Mouse (Mus musculus): Measurements from ENCODE around the gene Ctnna2.
A peak's percentile ranks its signal among the peaks of the same experiment; 100 is the strongest.

Gene Ctnna2

DNA sequence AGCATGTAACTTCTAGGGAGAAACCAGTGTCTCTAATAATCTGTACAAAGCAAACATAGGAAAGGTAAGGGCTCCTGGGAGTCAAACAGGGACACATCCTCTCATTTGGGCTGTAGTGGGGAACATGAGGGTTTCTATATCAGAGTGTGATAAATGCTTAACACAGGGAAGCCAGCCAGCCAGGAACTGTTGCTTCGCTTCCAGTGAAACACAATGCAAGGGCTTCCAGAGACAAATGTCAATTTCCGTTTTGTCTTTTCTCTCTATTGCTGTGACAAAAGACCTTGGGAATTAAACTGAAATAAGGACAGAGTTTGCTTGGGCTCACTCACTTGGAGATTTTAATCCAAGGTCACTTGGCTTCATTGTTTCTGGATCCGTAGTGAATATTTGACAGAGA lies 162.4 kb downstream of the Ctnna2 start:
- DNase-seq, result no peak

DNA sequence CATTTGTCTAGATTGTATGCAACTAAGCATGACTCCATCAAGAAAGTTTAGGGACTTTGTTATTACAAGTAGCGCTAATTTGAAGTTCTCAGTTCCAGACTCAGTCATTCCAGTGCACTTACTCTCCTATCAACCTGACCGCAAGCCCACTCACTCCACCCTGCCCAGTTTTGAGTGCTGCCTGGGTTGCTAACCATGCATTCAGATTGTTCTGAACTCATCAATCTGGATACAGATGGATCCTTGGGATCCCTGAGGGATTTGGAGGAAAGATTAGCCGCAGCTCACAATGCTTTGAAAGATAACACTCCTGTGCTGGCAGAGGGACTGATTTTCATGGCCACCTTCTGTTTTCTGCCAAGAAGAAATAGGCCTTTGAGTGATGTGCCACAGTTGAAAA lies 168.5 kb downstream of the Ctnna2 start:
- DNase-seq, result no peak

DNA sequence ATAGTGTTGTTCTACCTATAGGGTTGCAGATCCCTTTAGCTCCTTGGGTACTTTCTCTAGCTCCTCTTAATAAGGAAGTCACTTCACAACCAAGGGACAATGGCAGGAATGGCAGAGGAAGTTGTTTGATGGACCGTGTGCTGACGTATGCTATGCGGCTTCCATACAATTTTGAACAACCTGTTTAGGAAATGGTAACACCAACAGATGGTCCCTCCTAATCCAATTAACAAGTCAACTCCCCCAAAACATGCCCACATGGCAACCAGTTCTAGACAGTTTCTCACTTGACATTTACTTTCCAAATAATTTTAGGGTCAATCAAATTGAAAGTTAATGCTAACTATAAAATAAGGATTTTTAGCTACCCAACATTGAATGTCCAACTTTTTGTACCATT lies 176.9 kb downstream of the Ctnna2 start:
- DNase-seq, result no peak

DNA sequence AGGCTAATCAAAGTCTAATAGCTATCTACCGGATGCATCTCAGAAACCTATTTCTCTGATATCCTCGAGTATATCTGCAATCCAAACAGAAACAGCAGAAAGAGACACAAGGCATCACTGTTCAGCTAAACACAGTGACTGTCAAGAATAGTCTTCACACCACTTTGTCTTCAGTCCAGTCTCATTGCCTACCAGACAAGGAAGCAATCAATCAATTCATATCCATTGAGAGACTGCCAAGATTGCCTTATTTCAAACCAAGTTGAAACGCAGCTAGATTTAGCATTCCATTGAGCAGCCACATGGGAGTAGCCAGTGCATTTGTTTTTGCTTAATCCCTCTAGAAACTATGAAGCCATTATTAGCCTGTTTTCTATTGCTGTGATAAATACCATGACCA lies 196.2 kb downstream of the Ctnna2 start:
- DNase-seq, result no peak

DNA sequence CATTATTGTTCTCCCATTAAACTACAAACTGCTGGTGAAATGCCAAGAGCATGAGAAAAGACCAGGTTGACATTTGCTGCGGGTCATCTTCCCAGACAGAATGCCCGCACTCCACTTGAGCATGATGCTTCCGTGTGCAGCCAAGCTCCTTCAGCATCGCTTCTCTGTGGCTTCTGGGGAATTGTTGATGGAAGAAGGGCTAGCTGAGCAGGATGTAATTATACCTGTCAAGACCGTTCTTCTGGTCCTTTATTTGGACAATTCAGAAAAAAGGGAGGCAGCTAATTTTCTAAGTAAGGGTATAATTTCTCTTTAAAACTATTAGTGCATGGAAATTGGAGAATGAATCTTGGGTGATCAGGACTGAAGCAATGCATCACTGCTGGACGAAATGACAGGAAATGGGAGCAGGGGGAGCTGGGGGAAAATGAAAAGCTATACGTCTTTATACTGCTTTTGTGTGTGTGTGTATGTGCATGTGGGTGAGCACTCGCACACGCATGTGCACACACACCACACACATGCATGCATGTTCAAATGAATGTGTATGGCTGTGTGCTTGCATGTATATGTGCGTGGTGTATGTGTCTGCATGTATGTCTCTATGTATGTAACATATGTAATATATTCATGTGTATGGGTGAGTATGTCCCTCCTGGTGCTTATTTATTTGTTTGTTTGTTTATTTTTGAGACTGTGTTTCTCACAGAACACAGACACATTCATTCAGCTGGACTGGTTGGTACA lies 211.0 kb downstream of the Ctnna2 start:
- DNase-seq, result no peak

- DNase-seq, result no peak
Measured at GRCm38 (mm10) chr6:77758164-77758563, 221.3 kb downstream of the Ctnna2 start.

- DNase-seq, result no peak
Measured at GRCm38 (mm10) chr6:77745426-77745825, 234.1 kb downstream of the Ctnna2 start.

GRCm38 (mm10) chr6:77743651-77744050 lies 235.8 kb downstream of the Ctnna2 start:
- DNase-seq, result no peak

DNA sequence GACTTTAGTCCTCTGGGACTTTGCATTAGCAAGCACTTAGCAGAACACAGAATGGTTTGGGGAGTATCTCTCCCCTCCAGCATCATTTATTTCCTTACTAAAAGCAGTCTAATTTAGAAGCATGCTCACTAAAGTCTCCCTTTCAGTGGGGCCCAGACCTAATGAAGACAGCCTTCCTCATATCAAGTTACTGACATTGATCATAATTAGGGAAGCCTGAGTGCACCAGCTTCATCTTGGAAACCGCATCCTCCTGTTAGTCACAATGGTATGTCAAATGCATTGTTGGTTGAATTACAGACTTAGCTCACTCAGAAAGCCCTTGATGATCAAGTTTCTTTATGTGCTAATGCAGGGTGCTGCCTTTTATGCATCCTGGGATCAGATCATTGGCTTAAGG lies 236.5 kb downstream of the Ctnna2 start:
- DNase-seq, result no peak

DNA sequence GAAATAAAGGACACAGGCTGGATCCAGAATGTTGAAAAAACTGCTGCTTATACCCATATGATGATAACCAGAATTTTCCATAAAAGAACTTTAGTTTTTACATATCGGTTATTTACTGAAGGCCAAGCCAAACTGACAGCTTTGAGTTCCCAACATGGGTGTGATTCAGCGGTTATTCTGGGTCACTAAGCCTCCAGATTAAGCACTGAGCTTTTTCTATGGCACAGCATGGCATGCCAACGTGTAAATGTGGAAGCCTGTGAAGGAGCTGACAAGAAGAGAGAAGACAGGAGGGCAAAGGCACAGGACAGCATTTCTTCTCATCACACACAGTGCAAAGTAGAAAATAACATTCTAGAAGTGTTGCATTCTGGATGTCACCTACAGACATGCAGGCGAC lies 240.9 kb downstream of the Ctnna2 start:
- no peak for DNase-seq

DNA sequence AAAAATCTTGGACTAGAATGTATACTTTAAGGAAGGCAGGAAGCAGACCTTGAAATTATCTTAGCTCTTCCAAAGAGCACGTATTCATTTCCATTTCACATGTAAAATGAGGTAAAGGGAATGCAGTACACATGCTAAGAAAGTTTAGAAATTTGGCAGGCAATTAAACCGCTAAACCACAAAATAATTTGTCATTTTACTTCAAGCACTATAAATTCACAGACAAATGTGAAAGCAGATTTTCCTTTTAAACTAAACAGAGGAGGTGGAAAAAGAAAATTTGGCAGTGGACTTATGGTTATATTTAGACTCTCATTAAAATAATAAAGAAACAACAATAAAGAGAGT lies 254.6 kb downstream of the Ctnna2 start:
- DNase-seq, result no peak

DNA sequence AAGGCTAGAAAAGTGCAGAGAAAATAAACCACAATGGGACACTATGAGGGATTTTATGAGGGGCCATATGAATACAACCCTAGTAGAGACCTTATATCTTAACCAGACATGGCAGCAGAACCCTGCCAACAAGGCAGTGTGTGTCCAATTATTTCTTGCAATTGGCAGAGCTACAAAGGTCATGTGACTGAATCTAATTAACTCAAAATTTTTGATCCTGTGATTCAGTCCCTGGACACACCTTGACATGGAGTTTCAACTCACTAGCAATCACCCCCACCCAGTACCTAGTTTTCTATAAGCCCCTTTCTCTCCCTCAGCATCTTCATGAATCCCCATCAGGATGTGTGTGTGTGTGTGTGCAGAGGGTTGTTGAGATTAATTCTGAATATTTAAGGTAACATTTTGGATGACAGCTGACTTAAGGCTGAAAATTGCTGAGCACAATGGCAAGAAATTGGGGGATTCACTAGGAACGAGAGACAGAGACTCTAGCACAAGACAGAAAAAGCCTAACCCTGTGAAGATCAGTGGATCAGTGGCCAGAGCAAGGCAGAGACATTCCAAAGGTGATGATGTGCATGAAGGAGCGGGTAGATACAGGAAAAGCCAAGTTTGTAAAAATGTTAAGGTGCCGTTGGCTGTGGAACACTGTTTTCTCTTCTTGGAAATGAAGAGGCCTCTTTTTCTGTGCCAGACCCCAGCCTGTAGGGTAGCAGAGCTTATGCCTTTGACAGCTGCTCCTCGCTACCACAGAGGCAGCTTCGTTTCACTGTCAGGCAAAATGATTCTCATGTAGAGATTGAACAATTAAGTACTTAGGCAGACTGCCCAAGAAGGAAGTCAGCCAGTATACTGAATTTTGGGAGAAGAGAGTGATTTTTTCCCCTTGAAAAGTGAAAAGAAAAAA lies 255.2 kb downstream of the Ctnna2 start:
- DNase-seq, result peak; percentile 10

- no peak for DNase-seq
Measured at GRCm38 (mm10) chr6:77694093-77694492, 285.4 kb downstream of the Ctnna2 start.

DNA sequence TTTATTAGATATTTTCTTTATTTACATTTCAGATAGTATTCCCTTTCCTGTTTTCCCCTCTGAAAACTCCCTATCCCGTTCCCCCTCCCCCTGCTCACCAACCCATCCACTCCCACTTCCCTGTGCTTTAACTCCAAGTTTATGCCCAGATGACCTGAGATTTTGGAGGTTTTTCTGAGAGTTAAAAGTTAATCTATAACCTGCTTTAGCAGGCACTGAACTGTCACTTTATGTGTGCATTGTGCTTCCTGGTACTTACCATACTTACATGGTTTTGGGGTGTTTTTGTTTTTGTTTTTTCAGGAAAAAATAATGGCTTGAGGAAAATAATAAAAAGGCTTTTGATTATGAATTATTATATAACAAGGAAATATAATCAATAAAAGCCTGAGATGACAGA lies 292.3 kb downstream of the Ctnna2 start:
- DNase-seq, result no peak

- DNase-seq, result peak; percentile 12
Measured at GRCm38 (mm10) chr6:77650127-77650526, 329.4 kb downstream of the Ctnna2 start.

- no peak for DNase-seq
Measured at GRCm38 (mm10) chr6:77644591-77644990, 334.9 kb downstream of the Ctnna2 start.

GRCm38 (mm10) chr6:77638784-77639183 lies 340.7 kb downstream of the Ctnna2 start:
- DNase-seq, result no peak

DNA sequence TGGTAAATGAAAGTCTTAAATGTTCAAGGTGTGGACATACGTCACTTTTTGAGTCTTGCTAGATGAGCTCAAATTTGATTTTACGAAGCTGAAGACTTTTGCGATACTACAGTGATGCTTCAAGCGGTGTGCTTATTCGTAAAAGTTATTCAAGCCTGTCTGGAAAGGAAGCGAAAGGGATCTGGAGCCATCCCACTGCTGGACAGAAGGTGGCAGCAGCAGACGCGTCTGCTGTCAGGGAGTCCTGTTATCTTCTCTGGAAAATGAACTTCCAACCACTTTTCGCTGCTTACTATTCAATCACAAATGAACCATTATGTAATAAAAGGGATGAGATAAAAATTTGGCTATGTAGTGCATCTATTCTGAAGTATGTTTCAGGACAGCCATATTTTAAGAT lies 345.5 kb downstream of the Ctnna2 start:
- peak; percentile 32 for DNase-seq

GRCm38 (mm10) chr6:77628573-77629192 lies 350.8 kb downstream of the Ctnna2 start:
- DNase-seq, result no peak

DNA sequence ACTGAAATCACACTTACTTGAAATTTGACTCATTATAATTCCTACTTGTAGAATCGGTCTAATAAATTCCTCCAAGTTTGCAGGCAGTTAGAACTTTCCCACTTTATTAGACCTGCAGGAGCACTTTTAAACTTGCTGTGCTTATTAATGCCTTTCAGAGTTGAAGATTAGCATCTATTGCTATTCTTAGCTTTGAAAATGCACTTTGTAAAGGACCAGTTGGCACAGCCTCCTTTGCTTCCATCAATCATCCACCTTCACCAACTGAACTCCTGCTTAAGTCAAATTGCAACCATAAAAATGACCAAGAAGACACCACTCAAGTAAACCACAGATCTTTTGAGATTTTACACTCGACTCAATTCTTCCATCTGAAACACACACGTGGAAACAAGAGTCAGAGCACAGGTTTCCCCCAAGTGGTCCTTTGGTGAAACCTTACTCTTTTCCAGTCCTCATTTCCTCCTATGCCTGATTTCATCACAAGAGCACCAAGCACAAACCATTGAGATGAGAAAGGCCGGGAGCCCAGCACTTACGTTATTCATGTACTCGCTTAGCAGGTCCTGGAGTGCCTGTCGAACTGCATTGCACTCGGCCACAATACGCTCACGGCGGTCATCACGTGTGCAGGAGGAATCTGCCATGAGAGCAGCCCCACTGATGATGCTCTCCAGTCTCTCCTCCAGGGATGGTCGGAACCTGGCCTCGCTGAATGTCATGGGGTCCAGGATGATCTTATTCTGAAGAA lies 374.7 kb downstream of the Ctnna2 start:
- DNase-seq, result no peak

DNA sequence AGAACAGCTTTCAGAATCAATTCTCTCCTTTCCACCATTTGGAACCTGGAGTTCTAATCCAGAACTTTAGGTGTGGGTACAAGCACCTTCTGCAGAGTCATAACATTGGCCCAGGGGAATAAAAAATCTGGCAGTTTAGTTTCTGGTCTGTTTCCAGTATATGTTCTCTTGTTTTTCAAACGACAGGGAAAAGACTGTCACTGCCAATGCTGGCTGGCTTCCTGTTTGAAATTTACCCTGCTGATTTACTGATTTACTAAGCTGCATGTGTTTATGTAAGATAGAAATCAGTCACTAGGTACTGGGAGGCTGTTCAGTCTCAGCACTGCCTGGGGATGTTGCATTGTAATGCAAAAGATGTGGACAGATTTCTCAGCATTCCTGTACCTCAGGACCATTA lies 375.6 kb downstream of the Ctnna2 start:
- DNase-seq, result peak; percentile 18

DNA sequence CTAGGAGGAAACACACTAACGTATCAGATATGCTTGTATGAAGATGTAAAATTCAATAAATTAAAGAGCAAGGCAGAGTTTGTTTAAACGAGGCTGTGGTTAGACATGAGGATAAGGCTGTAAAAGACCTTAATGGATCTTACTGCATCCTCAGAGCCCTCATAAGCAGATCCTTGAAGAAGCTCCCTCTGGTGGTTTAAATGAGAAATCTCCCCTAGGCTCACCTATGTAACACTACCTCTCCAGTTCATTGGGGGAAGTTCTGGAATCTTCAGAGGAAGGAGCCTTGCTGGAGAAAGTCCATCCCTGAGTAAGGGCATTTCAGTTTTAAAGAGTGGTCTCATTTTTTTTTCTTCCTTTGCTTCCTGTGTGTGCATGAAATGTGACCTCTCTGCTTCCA lies 380.3 kb downstream of the Ctnna2 start:
- no peak for DNase-seq

GRCm38 (mm10) chr6:77582568-77582967 lies 396.9 kb downstream of the Ctnna2 start:
- DNase-seq, result no peak
